Mouse (Mus musculus) left cerebral cortex, postnatal 36 days (tissue): ENCODE measurements around the gene Spata5. TPM values are rescaled to one million over a fixed set of nuclear protein-coding genes. Genes with fewer than 3 reads are reported as not detected.

Experiments used
- DNase-seq, 2 experiments: peaks; one replicate each; pipeline ENCODE4 v3.0.0; 2021 to 2022; ENCODE audit warnings: low spot score in 2 of 2, mixed read lengths in 1 of 2
- intact Hi-C: fragments of 180-260 bp; cut with DNase I; formaldehyde crosslinking; loops from one replicate; pipeline ENCODE4 v1.15.1; 2025
- total RNA-seq, 2 experiments: library from RNA; stranded (reverse); gene quantifications; 2 replicates each; pipeline ENCODE4 v1.2.3; 2021

The Spata5 gene
- total RNA-seq = 10 to 100 TPM; 21.5 to 25.4 TPM

DNA sequence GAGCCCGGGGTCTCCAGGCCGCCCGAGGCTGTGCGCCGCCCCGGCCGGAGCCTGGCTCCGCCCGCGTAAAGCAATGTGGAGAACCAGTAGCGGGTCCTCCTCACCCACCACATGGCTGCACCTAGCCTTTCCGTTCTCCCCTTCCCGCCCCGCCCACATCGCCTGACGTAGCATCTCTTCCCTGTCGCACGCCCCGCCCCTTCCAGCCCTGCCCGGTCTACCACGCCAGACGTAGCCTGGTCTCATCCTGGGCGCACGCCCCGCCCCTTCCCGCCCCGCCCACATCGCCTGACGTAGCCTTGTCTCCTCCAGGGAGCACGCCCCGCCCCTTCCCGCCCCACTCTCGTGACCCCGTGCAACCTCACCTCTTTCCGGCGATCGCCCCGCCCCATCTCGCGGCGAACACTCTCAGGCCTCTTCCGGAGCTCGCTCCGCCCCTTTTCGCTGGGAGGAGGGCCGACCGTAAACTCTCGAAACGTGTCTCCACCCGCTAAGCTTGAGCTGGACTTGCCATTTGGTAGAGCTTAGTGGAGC is at the start of gene Spata5:
Spata5 (plus strand) TSS at position 439 of the 534 bp plus-strand sequence.
- peak; percentile 94 to 95 for DNase-seq
- intact Hi-C loops = loop anchor here (5.0 kb wide), 1 partner anchor 107 kb away; the partner anchor contains the start of genes Bbs12 and Cetn4

DNA sequence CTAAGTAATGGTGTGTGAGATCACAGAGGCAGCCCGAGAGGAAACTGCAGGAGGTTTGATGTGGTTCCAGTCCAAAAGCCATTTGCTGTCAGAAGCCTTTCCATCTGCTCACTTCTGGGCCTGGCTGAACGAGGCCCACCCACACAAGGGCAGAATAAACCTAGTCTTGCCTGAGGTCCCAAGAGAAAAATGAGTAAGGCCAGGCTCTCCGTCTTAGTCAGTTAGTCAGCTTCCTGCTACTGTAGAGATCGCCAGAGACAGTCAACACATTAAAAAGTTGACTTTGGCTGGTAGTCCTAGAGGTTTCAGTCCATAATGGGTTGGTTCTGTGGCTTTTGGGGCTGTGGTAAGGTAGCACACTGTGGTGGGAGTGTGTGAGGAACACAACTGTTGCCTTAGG is 49.3 kb upstream of the Spata5 start:
- no peak for DNase-seq
- intact Hi-C loops = no loop called here

DNA sequence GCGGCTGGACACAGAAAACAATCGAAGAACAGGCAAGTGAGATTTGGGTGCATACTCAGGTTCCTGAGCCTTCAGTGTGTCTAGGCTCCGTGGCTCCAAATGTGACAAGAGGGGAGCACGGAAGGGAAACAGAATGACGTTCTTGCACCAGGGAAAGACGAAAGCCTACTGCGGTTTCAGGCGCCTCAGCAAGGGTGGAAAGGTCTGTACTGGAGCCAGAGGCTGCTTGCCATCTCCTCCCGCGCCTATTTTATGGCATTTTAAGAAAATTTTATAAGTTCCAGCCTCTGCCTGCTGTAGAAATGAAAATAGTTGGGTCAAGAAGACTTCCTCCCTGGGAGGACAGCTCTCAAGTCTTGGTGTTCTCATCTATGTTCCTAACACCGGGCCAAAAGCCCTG is 46.0 kb upstream of the Spata5 start:
- DNase-seq = no peak
- intact Hi-C loops = no loop called here

DNA sequence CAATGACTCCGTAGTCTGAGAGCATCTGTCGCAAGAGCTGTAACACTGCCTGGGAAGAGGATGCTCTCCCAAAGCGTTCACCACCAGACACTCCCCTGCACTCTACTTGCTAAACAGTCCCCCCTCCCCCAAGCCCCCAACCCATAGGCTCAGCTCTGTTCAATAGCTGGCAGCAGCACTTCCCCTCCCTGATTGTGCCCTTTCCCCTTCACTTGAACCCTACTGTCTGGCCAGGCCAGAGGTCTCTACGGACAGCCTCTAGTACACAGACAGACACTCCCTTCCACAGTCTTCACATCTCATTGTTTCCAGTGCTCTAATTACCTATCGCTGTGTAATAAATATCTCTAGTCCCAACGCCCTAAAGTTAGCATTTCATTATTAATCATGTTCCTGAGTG is 41.8 kb upstream of the Spata5 start:
- intact Hi-C loops = no loop called here
- no peak for DNase-seq

DNA sequence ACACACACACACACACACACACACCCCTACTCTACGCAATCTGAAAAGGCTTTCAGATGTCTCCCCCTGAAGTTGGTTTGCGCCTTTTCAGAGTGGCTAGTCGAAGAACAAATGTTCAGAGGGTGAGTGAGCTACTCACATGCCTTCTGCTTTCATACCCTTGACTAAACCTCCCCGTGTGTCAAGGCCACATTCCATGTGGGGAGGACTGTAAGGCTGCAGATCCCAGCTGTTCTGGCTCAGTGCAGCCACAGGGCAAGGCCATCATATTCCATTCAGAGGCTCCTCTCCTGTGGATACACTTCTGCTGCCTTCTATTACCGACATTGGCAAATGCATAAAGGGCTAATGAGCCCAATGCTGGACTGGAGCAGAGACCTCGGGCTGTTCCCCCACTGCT is 41.3 kb upstream of the Spata5 start:
- DNase-seq = no peak
- intact Hi-C loops = no loop called here

DNA sequence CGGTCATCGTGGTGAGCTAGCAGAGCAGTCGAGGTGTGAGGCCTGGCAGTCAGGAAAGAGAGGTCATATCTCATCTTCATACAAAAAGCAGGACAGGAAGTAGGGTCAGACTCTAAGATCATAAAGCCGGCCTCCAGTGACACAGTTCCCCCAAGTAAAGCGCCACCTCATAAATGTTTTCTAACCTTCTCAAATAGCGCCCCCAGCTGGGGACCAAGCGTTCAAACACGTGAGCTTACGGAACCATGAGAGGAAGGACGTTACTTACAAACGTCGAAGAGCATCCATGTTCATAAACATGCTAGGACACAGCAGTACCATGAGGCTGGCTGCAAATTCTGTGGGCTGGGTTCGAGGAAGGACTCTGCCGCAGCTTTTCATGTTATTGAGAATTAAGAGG is 40.5 kb upstream of the Spata5 start:
- intact Hi-C loops = no loop called here
- DNase-seq = no peak

DNA sequence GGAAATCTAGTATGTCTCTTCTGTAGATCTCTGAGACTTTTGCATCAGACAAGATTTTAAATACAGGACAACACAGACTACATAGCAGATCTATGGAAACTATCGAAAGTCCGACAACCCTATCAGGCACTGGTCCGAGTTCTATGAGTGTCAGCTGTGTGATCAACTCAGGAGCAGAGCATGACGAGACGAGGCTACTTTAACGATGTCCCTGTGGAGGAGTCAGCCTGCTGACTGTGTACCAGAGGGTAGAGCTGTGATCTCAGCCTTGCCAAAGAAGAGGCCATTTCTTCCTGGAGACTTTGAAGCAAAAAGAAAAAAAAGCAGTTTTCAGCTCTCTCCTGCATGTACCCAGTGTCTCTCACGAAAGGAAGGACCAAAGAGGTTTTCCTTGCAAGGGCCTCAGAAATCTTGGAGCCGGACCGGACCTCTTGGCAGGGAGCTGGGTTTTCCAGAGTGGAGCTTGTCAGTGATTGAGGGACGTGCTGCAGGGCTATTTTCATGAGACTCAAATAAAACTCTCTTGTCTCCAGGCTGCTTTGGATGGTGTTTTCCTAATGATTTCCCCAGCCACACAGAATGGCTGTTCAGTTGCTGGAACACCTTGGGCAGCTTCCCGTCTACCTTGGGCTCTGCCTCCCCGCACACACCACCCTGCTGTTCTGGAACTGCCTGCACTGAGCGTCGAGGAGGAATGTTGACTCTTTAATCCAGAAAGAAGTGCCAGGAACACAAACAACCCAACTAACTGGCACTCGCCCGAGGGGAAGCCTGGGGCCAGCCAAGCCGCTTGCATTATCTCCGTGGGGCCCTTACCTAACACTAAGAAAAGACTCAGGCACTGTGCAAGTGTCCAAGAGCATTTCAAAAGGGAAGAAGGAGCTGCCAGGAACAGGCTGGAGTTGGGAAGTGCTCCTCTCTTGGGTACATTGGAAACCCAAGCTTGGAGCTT is 39.5 kb upstream of the Spata5 start:
- intact Hi-C loops = no loop called here
- DNase-seq = peak in 1 of 2 experiments; percentile 11

DNA sequence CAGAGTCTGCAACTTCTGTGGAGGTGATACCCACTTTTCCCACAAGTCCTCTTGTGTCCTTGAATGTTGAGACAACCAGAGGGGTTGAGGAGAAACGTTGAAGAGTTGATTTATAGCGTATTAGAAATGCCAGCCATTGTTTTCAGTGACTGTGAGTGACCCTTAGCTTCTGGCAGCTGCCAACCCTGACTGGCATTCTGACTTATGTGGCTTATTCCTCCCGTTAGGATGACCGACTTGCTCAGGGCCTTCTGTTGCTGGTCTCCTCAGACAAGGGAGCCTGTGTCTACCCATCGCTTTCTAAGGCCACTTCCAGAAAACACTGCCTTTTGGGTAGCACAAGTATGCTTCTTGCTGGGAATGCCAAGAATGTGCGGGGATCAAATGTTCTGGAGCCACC is 38.2 kb upstream of the Spata5 start:
- no peak for DNase-seq
- intact Hi-C loops = no loop called here

DNA sequence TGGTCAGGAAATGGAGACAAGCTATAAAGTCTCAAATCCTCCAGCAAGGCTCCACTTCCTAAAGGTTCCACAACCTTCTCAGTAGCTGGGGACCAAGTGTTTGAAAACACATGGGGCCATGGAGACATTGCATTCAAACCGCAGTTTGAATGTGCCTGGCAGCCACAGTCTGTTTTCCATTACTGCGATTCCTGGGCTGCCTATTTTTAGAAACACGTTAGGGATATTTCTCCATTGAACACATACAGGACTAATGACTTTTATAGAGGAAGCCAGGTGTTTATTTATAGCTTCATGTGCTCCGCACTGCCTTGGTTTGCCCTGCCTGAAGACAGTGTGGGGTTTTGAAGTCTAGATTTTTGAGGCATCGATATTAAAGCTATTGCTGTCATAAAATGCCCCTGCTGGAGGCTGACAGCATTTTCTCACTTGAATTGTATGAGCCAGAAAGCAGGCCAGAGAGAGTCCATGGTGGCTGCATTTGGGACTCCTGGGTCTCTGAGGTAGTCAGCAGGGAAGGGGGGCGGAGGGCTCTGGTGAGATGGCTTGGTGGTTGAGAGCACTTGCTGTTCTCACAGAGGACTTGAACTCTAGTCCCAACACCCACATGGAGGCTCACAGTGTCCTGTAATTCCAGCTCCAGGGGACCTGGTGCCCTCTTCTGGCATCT is 36.5 kb upstream of the Spata5 start:
- intact Hi-C loops = no loop called here

DNA sequence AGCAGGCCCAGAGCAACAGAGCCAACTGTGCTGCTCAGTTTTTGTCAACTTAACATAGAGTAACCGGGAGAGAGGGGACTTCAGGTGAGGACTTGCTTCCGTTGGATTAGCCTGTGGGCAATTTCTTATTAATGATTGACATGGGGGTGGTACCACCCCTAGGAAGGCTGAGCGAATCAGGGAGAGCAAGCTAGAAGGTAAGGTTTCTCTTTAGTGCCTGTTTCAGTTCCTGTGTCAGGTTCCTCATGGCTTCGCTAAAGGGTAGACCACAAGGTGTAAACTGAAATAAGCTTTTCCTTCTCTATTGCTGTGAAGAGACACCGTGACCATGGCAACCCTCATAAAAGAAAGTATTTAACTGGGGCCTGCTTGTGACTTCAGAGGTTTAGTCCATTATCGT is 32.4 kb upstream of the Spata5 start:
- intact Hi-C loops = no loop called here
- no peak for DNase-seq

More for the DNA sequence above, 36.5 kb upstream of the Spata5 start:
- no peak for DNase-seq

DNA sequence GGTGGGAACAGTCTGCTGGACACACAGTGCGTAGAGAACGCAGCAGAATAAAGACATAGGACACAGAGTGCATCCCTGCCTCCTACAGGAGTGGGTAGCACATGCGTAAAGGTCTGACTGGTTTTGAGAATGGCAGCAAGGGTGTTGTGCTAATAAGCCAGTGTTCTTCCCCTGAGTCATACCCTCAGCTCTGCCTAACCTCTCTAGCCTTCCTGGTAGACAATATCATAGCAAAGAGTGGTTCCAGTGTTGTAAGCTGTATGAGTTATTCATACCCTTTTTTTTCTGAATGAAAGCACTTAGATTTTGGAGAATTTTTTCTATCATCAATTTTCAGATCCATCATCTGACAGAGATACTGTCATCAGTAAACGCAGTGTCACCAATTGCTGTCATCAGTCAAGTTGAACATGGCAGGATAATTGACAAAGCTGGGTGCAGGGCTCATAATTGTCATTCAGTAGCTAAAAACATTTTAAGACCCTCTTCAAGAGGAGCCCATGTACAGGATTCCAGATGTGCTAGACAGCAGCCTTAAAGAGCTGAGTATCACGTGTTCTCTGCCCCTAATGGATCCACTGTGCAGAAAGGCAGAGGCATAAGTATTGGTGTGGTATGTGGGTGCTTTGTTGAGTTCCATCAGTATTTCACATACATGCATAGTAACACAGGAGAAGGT is 22.6 kb upstream of the Spata5 start:
- intact Hi-C loops = no loop called here
- no peak for DNase-seq

DNA sequence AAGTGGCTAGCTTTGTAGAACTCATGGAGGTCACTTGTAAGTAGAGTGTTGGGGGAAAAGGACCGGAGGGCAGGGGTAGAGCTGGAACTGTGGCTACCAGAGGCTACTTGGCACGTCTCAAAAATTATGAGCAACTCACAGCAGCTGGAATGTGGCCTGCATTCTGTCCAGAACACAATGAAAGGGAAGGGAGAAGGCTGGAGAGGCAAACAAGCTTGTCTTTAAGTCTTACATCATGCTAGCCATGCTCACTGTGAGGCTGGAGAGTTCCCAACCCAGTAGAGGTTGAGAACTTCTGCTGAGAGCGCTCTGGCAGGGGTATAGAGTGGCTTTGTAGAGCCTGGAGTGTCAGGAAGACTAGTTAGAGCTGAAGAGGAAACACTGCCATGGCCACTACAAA is 22.1 kb upstream of the Spata5 start:
- no peak for DNase-seq
- intact Hi-C loops = no loop called here

DNA sequence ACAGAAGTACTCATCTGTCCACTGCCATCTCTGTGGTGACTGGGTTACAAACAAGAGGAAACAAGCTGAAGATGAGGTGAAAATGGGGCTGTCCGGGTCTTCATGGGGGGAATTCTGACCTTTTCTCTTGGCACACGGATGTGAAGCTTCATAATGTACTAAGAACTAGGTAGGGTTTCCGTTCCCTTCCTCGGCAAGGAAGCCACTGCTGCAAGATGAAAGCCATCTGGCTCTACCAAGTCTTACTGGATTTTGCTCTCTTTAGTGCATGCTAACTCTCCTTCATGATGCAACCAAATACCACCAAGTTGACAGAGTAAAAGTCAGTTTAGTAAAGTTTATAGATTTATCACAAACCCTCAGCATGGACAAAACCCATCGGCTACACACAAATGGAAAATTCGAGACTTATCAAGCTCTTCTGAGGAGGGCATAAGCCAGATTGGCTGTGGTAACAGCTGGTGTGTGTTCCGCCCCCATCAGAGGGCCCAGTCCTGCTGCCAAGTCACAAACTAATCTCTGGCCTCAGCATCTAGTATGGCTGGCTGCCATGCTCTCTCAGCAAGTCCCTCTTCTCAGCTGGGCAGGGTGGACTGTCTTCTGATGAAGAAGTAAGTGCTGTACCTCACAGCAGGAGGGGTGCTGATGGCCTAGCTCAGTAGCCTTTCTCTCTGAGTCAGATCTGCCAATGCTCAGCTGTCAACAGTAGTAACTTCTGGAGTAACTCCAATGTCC is 20.9 kb upstream of the Spata5 start:
- intact Hi-C loops = no loop called here
- DNase-seq = no peak

DNA sequence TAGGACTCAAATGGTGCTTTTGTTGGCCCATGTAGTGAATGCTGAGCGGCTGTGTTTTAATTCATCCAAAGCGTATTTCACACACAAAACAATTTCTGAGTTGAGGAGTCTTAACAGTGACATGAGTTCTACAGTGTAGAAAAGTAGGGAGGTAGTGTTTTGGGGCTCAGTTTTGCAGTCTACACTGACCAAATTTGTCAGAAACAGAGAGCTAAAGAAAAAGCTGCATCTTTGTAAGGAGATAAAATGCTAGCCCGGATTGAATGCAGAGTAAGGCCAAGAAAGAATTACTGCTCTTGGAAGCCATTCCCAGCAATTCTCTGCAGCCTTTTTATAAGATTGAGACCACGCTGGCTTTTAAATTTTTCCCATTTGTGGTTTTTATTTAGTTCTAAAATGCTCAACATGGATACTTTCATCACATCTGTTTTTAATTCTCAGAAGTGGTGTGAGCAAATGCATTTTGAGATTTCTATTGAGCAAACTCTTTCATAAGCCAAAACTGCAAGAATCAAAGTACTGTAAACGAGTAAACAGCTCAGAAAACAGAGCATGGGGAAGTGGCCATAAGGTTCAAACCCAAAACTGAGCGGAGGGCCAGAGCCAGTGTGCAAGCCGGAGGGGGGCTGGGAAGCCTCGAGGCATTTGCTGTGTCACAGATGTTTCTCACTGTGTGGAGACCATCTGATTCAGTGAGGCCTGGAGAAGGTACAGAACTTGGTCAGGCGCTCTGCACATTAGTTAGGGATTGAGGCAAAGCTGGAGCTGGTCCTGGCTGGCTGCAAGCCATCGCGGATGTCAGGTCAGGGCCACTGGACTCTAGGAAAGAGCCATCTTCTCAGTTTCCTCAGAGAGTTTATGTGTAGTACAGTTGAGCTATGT is 17.7 kb upstream of the Spata5 start:
- intact Hi-C loops = no loop called here
- DNase-seq = no peak

DNA sequence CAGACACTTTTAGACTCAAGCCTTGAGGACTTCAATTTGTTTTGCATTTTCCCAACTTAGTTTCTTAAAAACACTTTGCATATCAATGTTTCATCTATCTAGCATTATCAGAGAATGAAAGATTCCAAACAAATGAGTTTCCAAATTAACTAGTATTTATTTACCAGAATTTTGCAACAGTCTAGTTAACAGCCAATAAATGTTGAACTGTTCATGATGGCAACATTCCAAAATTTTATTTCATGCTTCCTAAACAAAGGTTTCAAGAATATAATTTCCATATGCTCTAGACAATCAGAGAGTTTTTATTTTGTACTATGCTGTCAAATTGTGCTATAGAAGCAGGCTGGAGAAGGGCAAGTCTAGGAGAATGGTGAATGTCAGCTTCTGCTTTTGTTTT is 12.1 kb upstream of the Spata5 start:
- DNase-seq = no peak
- intact Hi-C loops = no loop called here

DNA sequence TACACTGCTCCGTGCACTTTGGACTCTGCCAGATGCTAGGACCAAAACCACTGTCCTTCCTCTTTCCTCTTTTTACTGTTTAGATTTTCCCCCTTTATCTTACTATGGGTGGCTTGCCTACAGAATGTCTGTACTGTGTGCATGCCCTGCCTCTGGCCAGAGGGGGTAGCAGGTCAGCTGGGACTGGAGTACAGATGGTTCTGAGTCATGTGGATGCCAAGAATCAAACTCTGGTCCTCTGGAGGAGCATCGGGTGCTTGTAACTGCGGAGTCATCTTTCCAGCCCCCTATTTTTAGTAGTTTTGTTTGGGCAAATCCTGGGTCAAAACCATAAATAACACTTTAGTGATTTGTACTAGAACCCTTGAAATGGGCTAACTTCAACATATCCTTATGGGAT is 6.2 kb upstream of the Spata5 start:
- DNase-seq = no peak
- intact Hi-C loops = no loop called here

DNA sequence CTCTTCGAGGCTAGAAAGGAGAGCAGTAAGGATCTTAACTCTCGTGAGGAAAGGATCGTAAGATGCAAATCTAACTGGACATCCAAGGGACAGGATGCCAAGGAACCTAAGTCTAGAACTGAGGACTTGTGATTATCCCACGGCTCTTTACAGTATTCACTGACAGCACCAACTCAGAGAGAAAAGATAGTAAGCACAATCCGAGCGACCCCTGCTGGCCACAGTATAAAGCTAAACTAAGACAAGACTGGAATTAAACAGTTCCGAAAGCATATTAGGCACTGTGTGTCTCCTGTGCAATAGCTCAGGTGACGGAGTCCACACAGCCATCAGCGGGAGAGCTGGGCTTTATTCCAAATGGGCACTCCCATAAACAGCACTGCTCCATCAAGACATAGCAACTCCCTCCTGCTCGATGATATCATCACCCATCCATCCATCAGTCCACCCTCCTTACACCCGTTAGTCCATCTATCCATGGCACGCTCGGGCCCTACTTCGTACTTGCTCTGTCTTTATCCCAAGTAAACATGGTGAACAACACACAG is 5.2 kb upstream of the Spata5 start:
- intact Hi-C loops = loop anchor here (1.0 kb wide), 1 partner anchor 195 kb away; no protein-coding TSS in a partner anchor
- DNase-seq = peak; percentile 63 to 80

DNA sequence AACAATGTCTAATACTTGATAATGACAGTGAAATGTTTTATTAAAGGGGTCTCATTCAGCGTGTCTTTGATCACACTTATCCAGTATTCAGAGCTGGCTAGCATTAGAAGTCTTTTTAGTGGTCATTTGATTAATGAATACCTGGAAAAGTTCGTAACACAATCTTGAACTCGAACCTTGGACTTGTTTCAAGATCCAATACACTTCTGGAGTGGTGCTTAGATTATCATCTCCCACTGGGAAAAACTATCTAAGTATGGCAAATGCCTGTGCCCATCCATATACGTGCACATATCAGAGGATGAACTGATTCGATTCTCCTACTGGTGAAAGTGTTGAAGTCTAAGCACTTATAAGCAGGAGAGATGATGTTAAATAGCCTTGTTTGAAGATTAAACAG is 1.4 kb upstream of the Spata5 start:
- no peak for DNase-seq
- intact Hi-C loops = loop anchor here (5.0 kb wide), 1 partner anchor 106 kb away; the partner anchor contains the start of genes Bbs12 and Cetn4
